Mouse (Mus musculus): ENCODE data around the gene Iqcf5. TPM values are rescaled to one million over a fixed set of nuclear protein-coding genes. Genes with fewer than 3 reads are reported as not detected.

Iqcf5 gene
- polyA plus RNA-seq, 1 experiment from 2014 or later: not detected

DNA sequence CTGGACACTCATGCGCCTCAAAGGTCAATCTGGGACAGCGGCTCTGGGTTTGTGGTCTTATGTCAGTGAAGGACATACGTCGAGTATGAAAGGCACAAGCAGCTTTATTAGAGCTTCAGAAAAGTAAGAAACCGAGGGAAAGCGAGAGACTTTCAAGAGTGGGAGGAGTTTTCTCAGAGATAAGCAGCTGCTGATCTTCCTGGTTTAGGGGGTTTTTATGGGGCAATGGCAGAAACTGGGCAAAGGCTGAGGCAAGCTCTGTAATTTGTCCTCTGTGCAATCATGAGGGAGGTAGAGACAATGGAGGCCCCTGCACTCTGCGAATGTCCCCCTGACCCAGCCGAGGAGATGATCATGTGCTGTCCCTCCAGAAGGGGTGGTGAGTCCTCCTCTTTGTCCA, 5.5 kb downstream of the Iqcf5 start:
- Histone ChIP-seq H3K36me3 (ENCODE audit: control insufficient read depth, insufficient read depth, low read length) (no peaks in the 10 kb centered on the region), H3K9ac (ENCODE audit: low read length) (no peak overlapping the region), H3K4me3 (ENCODE audit: low read depth, low read length) (no peak overlapping the region), H3K4me1 (ENCODE audit: control insufficient read depth, insufficient read depth, low read length) (no peaks in the 10 kb centered on the region), H3K9me3 (ENCODE audit: control insufficient read depth, low read length) (no peaks in the 10 kb centered on the region), H3K4me2 (ENCODE audit: low read depth) (no peak overlapping the region), H3K27me3 (ENCODE audit: control insufficient read depth, insufficient read depth, low read length) (no peaks in the 10 kb centered on the region), H3K27ac (ENCODE audit: low read depth, low read length) (no peak overlapping the region)
- WGBS: 81% methylated on average over 8 of the region's 8 CpGs
- ATAC-seq (ENCODE audit: insufficient read depth, low FRiP score, low TSS enrichment): no peak
- DNase-seq (ENCODE audit: low spot score): no peak

DNA sequence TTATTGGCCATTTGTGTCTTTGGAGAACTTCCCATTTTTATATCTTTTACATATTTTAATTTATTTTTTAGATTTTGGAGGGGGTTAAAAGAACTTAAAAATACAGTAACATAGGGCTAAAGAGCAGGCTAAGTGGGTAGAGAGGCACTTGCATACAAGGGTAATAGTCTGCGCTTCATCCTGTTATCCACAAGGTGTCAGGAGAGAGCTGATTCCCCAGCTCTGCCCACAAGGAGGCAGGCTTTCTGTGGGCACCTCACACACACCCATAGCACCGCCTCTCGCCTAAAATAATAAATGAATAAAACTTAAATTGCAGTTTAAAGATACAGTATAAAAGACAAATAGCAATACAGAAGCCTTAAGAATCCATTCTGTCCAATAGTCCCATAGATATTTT, 17.5 kb downstream of the Iqcf5 start:
- no peak for ATAC-seq (ENCODE audit: insufficient read depth, low FRiP score, low TSS enrichment)
- Histone ChIP-seq H3K4me2 (ENCODE audit: low read depth) (no peak overlapping the region), H3K27me3 (ENCODE audit: control insufficient read depth, insufficient read depth, low read length) (no peaks in the 10 kb centered on the region), H3K9ac (ENCODE audit: low read length) (no peak overlapping the region), H3K36me3 (ENCODE audit: control insufficient read depth, insufficient read depth, low read length) (no peaks in the 10 kb centered on the region), H3K4me1 (ENCODE audit: control insufficient read depth, insufficient read depth, low read length) (no peaks in the 10 kb centered on the region), H3K4me3 (ENCODE audit: low read depth, low read length) (no peak overlapping the region), H3K27ac (ENCODE audit: low read depth, low read length) (no peak overlapping the region), H3K9me3 (ENCODE audit: control insufficient read depth, low read length) (no peaks in the 10 kb centered on the region)
- 24% methylated on average over 3 of the region's 3 CpGs for WGBS
- no peak for DNase-seq (ENCODE audit: low spot score)

DNA sequence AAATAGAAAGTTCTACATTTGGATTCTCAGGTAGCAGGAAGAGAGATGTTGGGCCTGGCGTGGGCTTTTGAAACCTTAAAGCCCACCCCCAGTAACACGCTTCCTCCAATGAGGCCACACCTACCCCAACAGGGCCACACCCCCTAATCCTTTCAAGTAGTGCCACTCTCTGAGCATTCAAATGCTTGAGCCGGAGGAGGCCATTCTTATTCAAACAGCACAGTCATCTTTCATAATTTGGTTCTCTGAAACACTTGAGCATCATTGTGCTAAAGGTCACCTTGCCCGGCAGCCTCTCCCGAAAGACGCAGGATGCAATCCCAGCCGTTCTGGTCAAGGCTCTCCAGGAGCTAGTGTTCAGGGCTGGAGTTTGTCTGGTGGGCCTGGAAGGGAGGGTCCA, 19.9 kb downstream of the Iqcf5 start:
- no peak overlapping the region for H3K9ac ChIP-seq (ENCODE audit: low read length)
- no peaks in the 10 kb centered on the region for H3K27me3 ChIP-seq (ENCODE audit: control insufficient read depth, insufficient read depth, low read length)
- no peak overlapping the region for H3K4me2 ChIP-seq (ENCODE audit: low read depth)
- no peaks in the 10 kb centered on the region for H3K4me1 ChIP-seq (ENCODE audit: control insufficient read depth, insufficient read depth, low read length)
- 93% methylated on average over 7 of the region's 7 CpGs for WGBS
- H3K36me3 ChIP-seq (ENCODE audit: control insufficient read depth, insufficient read depth, low read length): no peaks in the 10 kb centered on the region
- no peaks in the 10 kb centered on the region for H3K9me3 ChIP-seq (ENCODE audit: control insufficient read depth, low read length)
- DNase-seq (ENCODE audit: low spot score) (no peak), ATAC-seq (ENCODE audit: insufficient read depth, low FRiP score, low TSS enrichment) (no peak)
- H3K4me3 ChIP-seq (ENCODE audit: low read depth, low read length): no peak overlapping the region
- H3K27ac ChIP-seq (ENCODE audit: low read depth, low read length): no peak overlapping the region

DNA sequence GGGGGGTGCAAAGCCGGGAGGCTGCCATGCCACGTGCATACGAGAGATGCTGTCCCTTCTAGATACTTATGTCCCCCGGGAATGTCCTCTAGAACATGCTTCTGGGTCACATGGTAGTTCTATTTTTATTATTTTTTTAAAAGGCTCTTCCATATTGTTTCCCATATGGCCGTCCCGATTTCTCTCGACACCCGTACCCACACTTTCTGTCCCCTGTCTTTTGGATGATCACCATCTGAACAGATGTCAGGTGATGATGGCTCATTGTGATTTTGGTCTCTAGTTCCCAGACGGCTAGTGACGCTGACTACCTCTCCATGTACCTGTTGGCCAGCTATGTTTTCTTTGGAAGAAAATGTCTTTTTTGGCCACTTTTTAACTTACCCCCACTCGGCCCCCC, 20.6 kb downstream of the Iqcf5 start:
- Histone ChIP-seq H3K9me3 (ENCODE audit: control insufficient read depth, low read length) (no peaks in the 10 kb centered on the region), H3K27me3 (ENCODE audit: control insufficient read depth, insufficient read depth, low read length) (no peaks in the 10 kb centered on the region), H3K4me2 (ENCODE audit: low read depth) (no peak overlapping the region), H3K9ac (ENCODE audit: low read length) (no peak overlapping the region), H3K4me1 (ENCODE audit: control insufficient read depth, insufficient read depth, low read length) (no peaks in the 10 kb centered on the region), H3K36me3 (ENCODE audit: control insufficient read depth, insufficient read depth, low read length) (no peaks in the 10 kb centered on the region), H3K27ac (ENCODE audit: low read depth, low read length) (no peak overlapping the region), H3K4me3 (ENCODE audit: low read depth, low read length) (no peak overlapping the region)
- DNase-seq (ENCODE audit: low spot score) (no peak), ATAC-seq (ENCODE audit: insufficient read depth, low FRiP score, low TSS enrichment) (no peak)
- 92% methylated on average over 11 of the region's 11 CpGs for WGBS

DNA sequence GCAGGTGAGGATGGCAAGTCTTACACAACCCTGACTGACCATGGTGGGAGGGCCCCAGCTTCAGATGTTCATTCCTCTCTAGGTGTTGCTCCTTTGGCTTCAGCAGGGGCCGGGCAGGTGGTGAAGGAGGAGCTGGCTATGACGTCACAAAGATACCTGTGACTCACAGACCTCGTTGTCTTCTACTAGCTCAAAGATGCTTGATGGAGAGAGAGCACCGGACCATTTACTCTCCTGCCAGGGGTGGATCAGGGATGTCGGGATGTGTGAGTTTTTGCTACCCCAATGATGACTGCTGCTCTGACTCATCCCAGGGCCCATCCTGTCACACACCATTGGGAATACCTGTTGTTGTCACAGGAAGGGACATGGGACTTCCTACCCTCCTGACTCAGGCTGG, 47.2 kb downstream of the Iqcf5 start, which contains the start of gene Iqcf3:
Gene Iqcf3, minus strand, starts transcription at position 101 of the 400 bp plus-strand sequence.
- Histone ChIP-seq H3K27ac (ENCODE audit: low read depth, low read length) (no peak within 1 kb of the TSS), H3K4me2 (ENCODE audit: low read depth) (no peak within 1 kb of the TSS), H3K4me1 (ENCODE audit: control insufficient read depth, insufficient read depth, low read length) (no peaks in the 10 kb centered on the region), H3K27me3 (ENCODE audit: control insufficient read depth, insufficient read depth, low read length) (no peaks in the 10 kb centered on the region), H3K4me3 (ENCODE audit: low read depth, low read length) (no peak within 1 kb of the TSS), H3K9ac (ENCODE audit: low read length) (no peak within 1 kb of the TSS), H3K9me3 (ENCODE audit: control insufficient read depth, low read length) (no peaks in the 10 kb centered on the region), H3K36me3 (ENCODE audit: control insufficient read depth, insufficient read depth, low read length) (no peaks in the 10 kb centered on the region)
- WGBS: 92% methylated on average over 5 of the region's 5 CpGs
- DNase-seq (ENCODE audit: low spot score) (no peak), ATAC-seq (ENCODE audit: insufficient read depth, low FRiP score, low TSS enrichment) (no peak)

DNA sequence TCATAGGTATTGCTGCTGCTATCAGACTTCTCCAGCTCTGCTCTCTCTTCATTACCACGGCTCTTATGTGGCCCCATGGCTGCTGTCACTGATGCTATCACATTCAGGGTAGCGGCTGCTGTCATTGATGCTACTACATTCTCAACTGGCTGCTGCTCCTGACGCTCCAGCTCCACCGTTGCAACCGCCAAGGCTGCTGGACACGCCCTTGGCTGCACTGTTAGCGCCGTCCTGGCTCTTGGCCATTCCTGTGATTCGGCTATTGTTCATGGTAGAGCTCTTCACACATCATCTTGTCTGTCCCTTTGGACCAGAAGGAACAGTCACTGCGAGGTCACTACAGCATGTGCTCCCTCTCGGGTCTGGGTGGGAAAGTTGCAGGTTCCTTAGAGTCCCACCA, 47.9 kb downstream of the Iqcf5 start:
- Histone ChIP-seq H3K27ac (ENCODE audit: low read depth, low read length) (no peak overlapping the region), H3K36me3 (ENCODE audit: control insufficient read depth, insufficient read depth, low read length) (no peaks in the 10 kb centered on the region), H3K4me2 (ENCODE audit: low read depth) (no peak overlapping the region), H3K4me1 (ENCODE audit: control insufficient read depth, insufficient read depth, low read length) (no peaks in the 10 kb centered on the region), H3K4me3 (ENCODE audit: low read depth, low read length) (no peak overlapping the region), H3K27me3 (ENCODE audit: control insufficient read depth, insufficient read depth, low read length) (no peaks in the 10 kb centered on the region), H3K9ac (ENCODE audit: low read length) (no peak overlapping the region), H3K9me3 (ENCODE audit: control insufficient read depth, low read length) (no peaks in the 10 kb centered on the region)
- whole genome bisulfite sequencing: 93% methylated on average over 11 of the region's 11 CpGs
- DNase-seq (ENCODE audit: low spot score) (no peak), ATAC-seq (ENCODE audit: insufficient read depth, low FRiP score, low TSS enrichment) (no peak)

DNA sequence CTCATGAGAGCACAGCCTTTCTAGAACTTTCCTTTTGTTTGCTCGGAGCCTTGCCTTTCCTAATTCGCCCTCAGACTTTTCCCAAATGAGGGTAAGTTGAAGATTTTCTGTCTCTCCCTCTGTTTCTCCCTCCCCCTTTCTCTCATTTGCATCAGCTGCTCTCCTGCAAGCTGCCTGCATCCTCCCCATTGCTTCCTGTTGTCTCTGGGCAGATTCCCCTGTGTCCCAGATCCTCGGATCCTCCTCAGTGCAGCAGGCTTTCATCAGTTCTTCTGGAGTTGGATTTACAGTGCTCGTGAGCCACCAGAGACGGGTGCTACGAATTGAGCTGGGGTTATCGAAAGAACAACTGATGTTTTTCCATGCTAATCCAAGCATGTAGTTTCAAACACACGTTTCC, 49.7 kb downstream of the Iqcf5 start:
- H3K27me3 ChIP-seq (ENCODE audit: control insufficient read depth, insufficient read depth, low read length): no peaks in the 10 kb centered on the region
- no peak for ATAC-seq (ENCODE audit: insufficient read depth, low FRiP score, low TSS enrichment)
- DNase-seq (ENCODE audit: low spot score): no peak
- H3K4me3 ChIP-seq (ENCODE audit: low read depth, low read length): no peak overlapping the region
- H3K9me3 ChIP-seq (ENCODE audit: control insufficient read depth, low read length): no peaks in the 10 kb centered on the region
- no peaks in the 10 kb centered on the region for H3K36me3 ChIP-seq (ENCODE audit: control insufficient read depth, insufficient read depth, low read length)
- 80% methylated on average over 8 of the region's 8 CpGs for WGBS
- H3K4me1 ChIP-seq (ENCODE audit: control insufficient read depth, insufficient read depth, low read length): no peaks in the 10 kb centered on the region
- no peak overlapping the region for H3K4me2 ChIP-seq (ENCODE audit: low read depth)
- no peak overlapping the region for H3K27ac ChIP-seq (ENCODE audit: low read depth, low read length)
- no peak overlapping the region for H3K9ac ChIP-seq (ENCODE audit: low read length)

Other genes starting within 250 kb of the Iqcf5 start
- 23.7 and 26.6 TPM in 2 replicates for gene Poc1a, start 233.5 kb upstream of the Iqcf5 start, polyA plus RNA-seq (2014; fragmentation: Nextera tagmentation; extraction: Ambion mirVana)
- 28.1 and 28.7 TPM in 2 replicates for gene Dusp7, start 145.9 kb upstream of the Iqcf5 start, polyA plus RNA-seq (2014; fragmentation: Nextera tagmentation; extraction: Ambion mirVana)
- 844 and 856 TPM in 2 replicates for gene Rpl29, start 85.1 kb upstream of the Iqcf5 start, polyA plus RNA-seq (2014; fragmentation: Nextera tagmentation; extraction: Ambion mirVana)
- 32.1 and 33.4 TPM in 2 replicates for gene Acy1, start 76.3 kb upstream of the Iqcf5 start, polyA plus RNA-seq (2014; fragmentation: Nextera tagmentation; extraction: Ambion mirVana)
- 7.3 and 7.5 TPM in 2 replicates for gene Abhd14b, start 67.1 kb upstream of the Iqcf5 start, polyA plus RNA-seq (2014; fragmentation: Nextera tagmentation; extraction: Ambion mirVana)
- 33.9 and 38.6 TPM in 2 replicates for gene Abhd14a, start 66.9 kb upstream of the Iqcf5 start, polyA plus RNA-seq (2014; fragmentation: Nextera tagmentation; extraction: Ambion mirVana)
- 267 and 278 TPM in 2 replicates for gene Pcbp4, start 61.3 kb upstream of the Iqcf5 start, polyA plus RNA-seq (2014; fragmentation: Nextera tagmentation; extraction: Ambion mirVana)
- 0.20 and 0.23 TPM in 2 replicates for gene Gpr62, start 48.6 kb upstream of the Iqcf5 start, polyA plus RNA-seq (2014; fragmentation: Nextera tagmentation; extraction: Ambion mirVana)
- gene Rrp9, start 38.6 kb upstream of the Iqcf5 start, polyA plus RNA-seq (2014; fragmentation: Nextera tagmentation; extraction: Ambion mirVana): 45.5 and 48.1 TPM in 2 replicates
- gene Parp3, start 37.6 kb upstream of the Iqcf5 start, polyA plus RNA-seq (2014; fragmentation: Nextera tagmentation; extraction: Ambion mirVana): 0.98 and 1.6 TPM in 2 replicates
- not detected in 2 replicates for gene Iqcf1, start 14.6 kb upstream of the Iqcf5 start, polyA plus RNA-seq (2014; fragmentation: Nextera tagmentation; extraction: Ambion mirVana)
- gene Iqcf3, start 47.1 kb downstream of the Iqcf5 start, polyA plus RNA-seq (2014; fragmentation: Nextera tagmentation; extraction: Ambion mirVana): not detected in 2 replicates
- not detected in 2 replicates for gene Iqcf4, start 56.4 kb downstream of the Iqcf5 start, polyA plus RNA-seq (2014; fragmentation: Nextera tagmentation; extraction: Ambion mirVana)
- not detected in 2 replicates for gene Iqcf6, start 112.0 kb downstream of the Iqcf5 start, polyA plus RNA-seq (2014; fragmentation: Nextera tagmentation; extraction: Ambion mirVana)
- 20.6 and 26.1 TPM in 2 replicates for gene Grm2, start 141.5 kb downstream of the Iqcf5 start, polyA plus RNA-seq (2014; fragmentation: Nextera tagmentation; extraction: Ambion mirVana)
- gene Tex264, start 171.4 kb downstream of the Iqcf5 start, polyA plus RNA-seq (2014; fragmentation: Nextera tagmentation; extraction: Ambion mirVana): 31.8 and 38.5 TPM in 2 replicates

Measured in neural tube, embryonic 11.5 days (tissue).